Mouse (Mus musculus): ENCODE results near the gene Mybpc3. TPM values are rescaled to one million over a fixed set of nuclear protein-coding genes. Genes with fewer than 3 reads are reported as not detected.

Gene Mybpc3
- total RNA-seq, 2 experiments from 2014 or later = 0.10 to 0.25 TPM

- DNase-seq = no peak
These were observed 57.5 kb downstream of the Mybpc3 start for GRCm38 (mm10) chr2:91175490-91175889.

- DNase-seq = no peak
These were observed 58.3 kb downstream of the Mybpc3 start for GRCm38 (mm10) chr2:91176234-91176633.

GRCm38 (mm10) chr2:91179825-91180224 lies 61.9 kb downstream of the Mybpc3 start:
- no peak for DNase-seq

GRCm38 (mm10) chr2:91180706-91181105 lies 62.8 kb downstream of the Mybpc3 start:
- DNase-seq = no peak

GRCm38 (mm10) chr2:91182016-91182404 lies 64.1 kb downstream of the Mybpc3 start:
- DNase-seq = no peak

- peak; percentile 84 to 87 for DNase-seq
These were observed 64.6 kb downstream of the Mybpc3 start for GRCm38 (mm10) chr2:91182405-91183147.

GRCm38 (mm10) chr2:91183148-91183513 lies 65.2 kb downstream of the Mybpc3 start:
- DNase-seq = peak; percentile 91 to 93

GRCm38 (mm10) chr2:91183711-91184405 lies 65.9 kb downstream of the Mybpc3 start, which contains the start of gene Madd:
Gene Madd, minus strand, starts transcription at chr2:91183837.
- no peak for DNase-seq

Other genes with a start within 250 kb of the Mybpc3 start
- gene C1qtnf4, start 232.3 kb upstream of the Mybpc3 start, total RNA-seq (2021) = 100 to 1,000 TPM; 195 to 200 TPM
- 10 to 100 TPM; 34.0 to 44.0 TPM for gene Kbtbd4, start 213.4 kb upstream of the Mybpc3 start, total RNA-seq (2021)
- gene Ndufs3, start 213.3 kb upstream of the Mybpc3 start, total RNA-seq (2021) = 100 to 1,000 TPM; 228 to 253 TPM
- 100 to 1,000 TPM; 148 to 152 TPM for gene Celf1, start 177.8 kb upstream of the Mybpc3 start, total RNA-seq (2021)
- gene Rapsn, start 82.5 kb upstream of the Mybpc3 start, total RNA-seq (2021) = under 1 TPM; 0.22 to 0.61 TPM
- gene Psmc3, start 64.1 kb upstream of the Mybpc3 start, total RNA-seq (2021) = 100 to 1,000 TPM; 207 to 228 TPM
- 10 to 100 TPM; 27.2 to 32.2 TPM for gene Slc39a13, start 47.7 kb upstream of the Mybpc3 start, total RNA-seq (2021)
- gene Spi1, start 35.8 kb upstream of the Mybpc3 start, total RNA-seq (2021) = 1 to 10 TPM; 3.9 to 4.1 TPM
- 100 to 1,000 TPM; 246 to 247 TPM for gene Madd, start 65.7 kb downstream of the Mybpc3 start, total RNA-seq (2021)
- 1 to 10 TPM; 5.1 to 7.7 TPM for gene Nr1h3, start 84.7 kb downstream of the Mybpc3 start, total RNA-seq (2021)
- gene Acp2, start 84.7 kb downstream of the Mybpc3 start, total RNA-seq (2021) = 10 to 100 TPM; 52.7 to 56.4 TPM
- gene Ddb2, start 118.8 kb downstream of the Mybpc3 start, total RNA-seq (2021) = 1 to 10 TPM; 9.3 to 9.8 TPM
- gene Pacsin3, start 137.8 kb downstream of the Mybpc3 start, total RNA-seq (2021) = 10 to 100 TPM; 23.8 to 30.1 TPM
- gene Arfgap2, start 146.8 kb downstream of the Mybpc3 start, total RNA-seq (2021) = 10 to 100 TPM; 68.9 to 73.8 TPM